Mouse (Mus musculus) lung, embryonic 14.5 days (tissue): ENCODE measurements around the gene AY074887. TPM values are rescaled to one million over a fixed set of nuclear protein-coding genes. Genes with fewer than 3 reads are reported as not detected.

ENCODE experiments used
- ATAC-seq: fragments of 200-750 bp; cut with Nextera tagmentation; 2 replicates; pipeline ENCODE4 v1.8.0; 2017; ENCODE audit warnings: mild to moderate bottlenecking, moderate TSS enrichment, moderate library complexity; ENCODE audit not compliant: insufficient read depth
- DNase-seq: peaks from one replicate; pipeline ENCODE4 v3.0.0-alpha.2; 2015
- H3K27ac ChIP-seq: fragments of 300-500 bp; sonication (generic); 2 replicates; pipeline ENCODE4 v1.5.1; 2014; ENCODE audit warnings: low read depth, mild to moderate bottlenecking, moderate library complexity
- H3K27me3 ChIP-seq: fragments of 300-500 bp; sonication (generic); 2 replicates; pipeline ENCODE4 v1.6.1; 2014; ENCODE audit warnings: low read length, control low read depth; ENCODE audit not compliant: insufficient read depth
- H3K36me3 ChIP-seq: fragments of 300-500 bp; sonication (generic); 2 replicates; pipeline ENCODE4 v1.6.1; 2014; ENCODE audit warnings: control low read depth; ENCODE audit not compliant: insufficient read depth
- H3K4me1 ChIP-seq: fragments of 300-500 bp; sonication (generic); 2 replicates; pipeline ENCODE4 v1.6.1; 2014; ENCODE audit warnings: antibody characterized with exemption, control low read depth; ENCODE audit not compliant: insufficient read depth
- H3K4me2 ChIP-seq: fragments of 300-500 bp; sonication (generic); 2 replicates; pipeline ENCODE4 v1.6.1; 2014; ENCODE audit warnings: mild to moderate bottlenecking
- H3K4me3 ChIP-seq: fragments of 300-500 bp; sonication (generic); 2 replicates; pipeline ENCODE4 v1.5.1; 2014; ENCODE audit warnings: low read depth, low read length
- H3K9ac ChIP-seq: fragments of 300-500 bp; sonication (generic); 2 replicates; pipeline ENCODE4 v1.6.1; 2014
- H3K9me3 ChIP-seq: fragments of 300-500 bp; sonication (generic); 2 replicates; pipeline ENCODE4 v1.6.1; 2016; ENCODE audit warnings: low read depth, low read length, control low read depth
- CTCF ChIP-seq: IDR thresholded peaks from 2 replicates; pipeline ENCODE4 v1.5.1; 2016; ENCODE audit warnings: antibody characterized with exemption, low read depth
- WGBS: fragments of 180-500 bp; shearing (Covaris S2); extraction: QIAGEN DNeasy Blood & Tissue Kit; methylation state at CpG from one replicate; pipeline ENCODE4 v1.1.7; 2014; 5-methylcytosine and 5-hydroxymethylcytosine counted together
- polyA plus RNA-seq: library from polyadenylated mRNA; unstranded; fragments of >200 nt; fragmentation: Nextera tagmentation; extraction: Ambion mirVana; gene quantifications from 2 replicates; pipeline ENCODE4 v1.2.1, GENCODE M21; 2014

The AY074887 gene
- polyA plus RNA-seq, 1 experiment from 2014 or later, result 1.3 TPM

DNA sequence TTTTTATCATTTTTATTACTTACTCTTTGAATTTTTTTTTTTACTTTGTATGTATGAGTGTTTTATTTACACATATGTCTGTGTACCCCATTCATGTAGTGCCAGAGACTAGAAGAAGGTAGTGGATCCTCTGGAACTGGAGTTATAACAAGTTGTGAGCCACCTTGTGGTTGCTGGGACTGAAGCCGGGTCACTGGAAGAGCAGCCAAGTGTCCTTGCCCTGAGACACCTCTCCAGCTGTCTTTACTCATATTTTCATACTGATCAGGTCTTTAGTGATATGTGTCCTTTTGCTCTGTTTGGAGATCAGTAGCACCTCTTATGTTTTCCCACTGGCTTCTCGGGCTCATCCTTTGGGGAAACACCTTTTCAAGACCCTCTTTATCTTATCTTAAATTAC, 6.3 kb downstream of the AY074887 start:
- Histone ChIP-seq H3K4me1 (no peaks in the 10 kb centered on the region), H3K9me3 (no peaks in the 10 kb centered on the region), H3K4me3 (no peak overlapping the region), H3K27ac (no peak overlapping the region), H3K9ac (no peak overlapping the region), H3K36me3 (no peaks in the 10 kb centered on the region), H3K4me2 (no peak overlapping the region), H3K27me3 (no peaks in the 10 kb centered on the region)
- no peak for DNase-seq
- no peak for TF ChIP-seq CTCF
- 62% methylated on average over 2 of the region's 2 CpGs for WGBS
- ATAC-seq, result no peak

GRCm38 (mm10) chr9:54942071-54942470, 8.7 kb downstream of the AY074887 start:
- no peak overlapping the region for H3K4me2 ChIP-seq
- H3K27ac ChIP-seq, result no peak overlapping the region
- WGBS, result 85% methylated on average over 4 of the region's 4 CpGs
- H3K4me3 ChIP-seq, result no peak overlapping the region
- no peak for DNase-seq
- no peak for TF ChIP-seq CTCF
- no peak for ATAC-seq
- H3K4me1 ChIP-seq, result no peaks in the 10 kb centered on the region
- H3K36me3 ChIP-seq, result no peaks in the 10 kb centered on the region
- no peaks in the 10 kb centered on the region for H3K27me3 ChIP-seq
- no peaks in the 10 kb centered on the region for H3K9me3 ChIP-seq
- H3K9ac ChIP-seq, result no peak overlapping the region

GRCm38 (mm10) chr9:54932379-54932778, 18.4 kb downstream of the AY074887 start:
- Histone ChIP-seq H3K36me3 (no peaks in the 10 kb centered on the region), H3K4me2 (no peak overlapping the region), H3K9me3 (no peaks in the 10 kb centered on the region), H3K27ac (no peak overlapping the region), H3K4me3 (no peak overlapping the region), H3K27me3 (no peaks in the 10 kb centered on the region), H3K9ac (no peak overlapping the region), H3K4me1 (no peaks in the 10 kb centered on the region)
- no peak for ATAC-seq
- DNase-seq, result no peak
- TF ChIP-seq CTCF, result no peak
- WGBS, result 68% methylated on average over 2 of the region's 2 CpGs

DNA sequence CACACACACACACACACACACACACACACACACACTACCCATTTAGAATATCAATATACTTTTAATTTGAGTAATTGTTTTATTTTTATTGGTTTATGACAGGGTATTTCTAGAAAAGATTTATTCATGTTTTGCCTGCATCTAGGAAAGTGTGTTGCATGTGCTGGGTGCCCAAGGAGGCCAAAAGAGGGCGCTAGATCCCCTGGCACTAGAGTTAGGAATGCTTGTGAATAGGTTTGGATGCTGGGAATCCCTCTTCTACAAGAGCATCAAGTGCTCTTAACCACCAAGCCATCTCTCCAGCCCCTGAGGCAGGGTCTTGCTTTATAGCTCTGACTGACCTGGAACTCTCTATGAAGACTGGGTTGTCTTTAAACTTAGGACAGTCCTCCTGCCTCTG, 19.0 kb downstream of the AY074887 start:
- H3K4me2 ChIP-seq, result no peak overlapping the region
- ATAC-seq (no peak), DNase-seq (no peak)
- H3K9me3 ChIP-seq, result no peaks in the 10 kb centered on the region
- 10% methylated on average over 1 of the region's 1 CpGs for WGBS
- no peak overlapping the region for H3K27ac ChIP-seq
- no peak overlapping the region for H3K9ac ChIP-seq
- 0 out of 2 replicates have a peak, but pooled peaks have one; percentile 3 for TF ChIP-seq CTCF
- no peaks in the 10 kb centered on the region for H3K4me1 ChIP-seq
- H3K4me3 ChIP-seq, result no peak overlapping the region
- no peaks in the 10 kb centered on the region for H3K36me3 ChIP-seq
- H3K27me3 ChIP-seq, result no peaks in the 10 kb centered on the region

- Histone ChIP-seq H3K36me3 (no peaks in the 10 kb centered on the region), H3K4me3 (no peak overlapping the region), H3K9me3 (no peaks in the 10 kb centered on the region), H3K9ac (no peak overlapping the region), H3K4me1 (no peaks in the 10 kb centered on the region), H3K27ac (no peak overlapping the region), H3K4me2 (no peak overlapping the region), H3K27me3 (no peaks in the 10 kb centered on the region)
- no peak for ATAC-seq
- 76% methylated on average over 1 of the region's 1 CpGs for WGBS
- DNase-seq, result no peak
- TF ChIP-seq CTCF, result no peak
Measured at GRCm38 (mm10) chr9:54930741-54931140, 20.1 kb downstream of the AY074887 start.

DNA sequence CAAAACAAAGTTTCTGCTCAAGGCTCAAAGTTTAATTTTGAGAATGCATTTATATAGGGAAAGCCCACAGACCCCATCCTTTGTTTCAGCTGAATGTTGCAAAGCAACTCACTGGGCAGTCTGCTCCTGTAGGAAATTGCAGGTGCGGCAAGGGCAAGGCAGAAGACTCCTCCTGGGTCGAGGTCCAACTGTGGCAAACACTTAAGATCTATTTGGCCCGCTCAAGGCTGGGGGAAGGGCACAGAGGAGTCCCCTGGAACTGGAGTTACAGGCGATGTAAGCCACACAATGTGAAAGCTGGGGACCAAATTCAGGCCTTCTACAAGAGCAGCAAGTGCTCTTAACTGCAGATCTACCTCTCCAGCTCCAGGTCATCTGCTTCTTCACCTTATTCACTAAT, 30.9 kb downstream of the AY074887 start:
- no peak overlapping the region for H3K4me3 ChIP-seq
- DNase-seq (no peak), ATAC-seq (no peak)
- no peak overlapping the region for H3K9ac ChIP-seq
- no peak overlapping the region for H3K27ac ChIP-seq
- peaks cover 4% of the 10 kb centered on the region; the same call in 1 of the 2 replicates for H3K4me1 ChIP-seq
- no peaks in the 10 kb centered on the region for H3K27me3 ChIP-seq
- no peak overlapping the region for H3K4me2 ChIP-seq
- no peaks in the 10 kb centered on the region for H3K36me3 ChIP-seq
- no peaks in the 10 kb centered on the region for H3K9me3 ChIP-seq
- WGBS, result 55% methylated on average over 4 of the region's 4 CpGs
- TF ChIP-seq CTCF, result no peak

DNA sequence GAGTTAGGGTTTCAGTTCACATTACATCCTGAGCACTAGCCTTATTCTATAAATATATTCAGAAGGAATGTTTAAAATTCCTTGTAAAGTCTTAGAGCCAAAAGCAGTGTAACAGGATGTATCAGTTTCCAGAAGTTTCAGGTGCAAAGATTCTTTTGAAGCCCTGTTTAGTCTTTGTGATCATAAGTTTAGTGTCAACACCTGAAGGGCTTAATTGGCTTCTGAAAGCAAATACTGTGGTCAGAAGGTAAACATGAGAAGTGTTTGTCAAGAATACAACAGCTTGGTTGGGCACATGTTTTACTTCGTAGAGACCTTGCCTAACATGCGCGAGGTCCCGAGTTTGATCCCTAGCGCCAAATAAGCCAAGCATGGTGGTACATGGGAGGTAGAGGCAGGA, 32.0 kb downstream of the AY074887 start:
- Histone ChIP-seq H3K4me2 (peak overlapping the region; percentile 87; the same call in 1 of the 2 replicates), H3K9ac (no peak overlapping the region), H3K36me3 (no peaks in the 10 kb centered on the region), H3K27me3 (no peaks in the 10 kb centered on the region), H3K9me3 (no peaks in the 10 kb centered on the region), H3K27ac (no peak overlapping the region), H3K4me3 (no peak overlapping the region), H3K4me1 (peaks cover 4% of the 10 kb centered on the region; the same call in 1 of the 2 replicates)
- no peak for TF ChIP-seq CTCF
- ATAC-seq, result no peak
- peak; percentile 62 for DNase-seq
- WGBS, result 57% methylated on average over 5 of the region's 5 CpGs

GRCm38 (mm10) chr9:54918191-54918590, 32.6 kb downstream of the AY074887 start:
- WGBS, result 62% methylated on average over 2 of the region's 2 CpGs
- Histone ChIP-seq H3K36me3 (no peaks in the 10 kb centered on the region), H3K27me3 (no peaks in the 10 kb centered on the region), H3K4me1 (peaks cover 4% of the 10 kb centered on the region; the same call in 1 of the 2 replicates), H3K4me2 (peak overlapping the region; percentile 87), H3K9ac (no peak overlapping the region), H3K9me3 (no peaks in the 10 kb centered on the region), H3K27ac (no peak overlapping the region), H3K4me3 (no peak overlapping the region)
- no peak for DNase-seq
- TF ChIP-seq CTCF, result no peak
- ATAC-seq, result no peak
